Comparison of ENCODE assay signal across 9 mouse cellular contexts in genomic region chr2:25186575-25186930, GRCm38 (mm10). TPM values are rescaled to one million over a fixed set of nuclear protein-coding genes. Genes with fewer than 3 reads are reported as not detected.
DNase-seq lines count a peak whose midpoint lies in the region; ATAC-seq and TF ChIP-seq lines count a peak whose summit lies in the region.
"Had no signal": no experiment of that assay in that cellular context is flagged by ENCODE, and none has a peak within 500 bp of the region (broad histone marks: within the 10 kb centered on the region; RNA-seq: fewer than 3 reads in every experiment).

No protein-coding gene starts in this region.

- TF ChIP-seq CTCF in cerebellum, adult 2 months (IDR thresholded peaks at IDR 0.05; ENCODE audit: borderline replicate concordance, insufficient read depth, low read depth, low read length) = no peak

- peak overlapping the region; percentile 90 for H3K4me2 ChIP-seq in heart, embryonic 13.5 days
- peak overlapping the region; percentile 89 for H3K4me2 ChIP-seq in embryonic facial prominence, embryonic 11.5 days (ENCODE audit: low read depth, low read length)
- peak overlapping the region; percentile 83 for H3K4me2 ChIP-seq in hindbrain, embryonic 16.5 days (ENCODE audit: low read length)
- H3K4me2 ChIP-seq in midbrain, embryonic 13.5 days (replicated peaks) = peak overlapping the region; percentile 65

- H3K9me3 ChIP-seq in heart, embryonic 13.5 days = no peaks in the 10 kb centered on the region
- no peaks in the 10 kb centered on the region for H3K9me3 ChIP-seq in embryonic facial prominence, embryonic 11.5 days (replicated peaks; ENCODE audit: control insufficient read depth, low read length)
- H3K9me3 ChIP-seq in hindbrain, embryonic 16.5 days (ENCODE audit: control insufficient read depth, low read length) = no peaks in the 10 kb centered on the region
- H3K9me3 ChIP-seq in midbrain, embryonic 13.5 days = no peaks in the 10 kb centered on the region

- WGBS in heart, embryonic 13.5 days = 29% methylated on average over 5 of the region's 5 CpGs
- WGBS in embryonic facial prominence, embryonic 11.5 days = 28% methylated on average over 5 of the region's 5 CpGs
- WGBS in hindbrain, embryonic 16.5 days = 28% methylated on average over 5 of the region's 5 CpGs
- WGBS in midbrain, embryonic 13.5 days = 31% methylated on average over 5 of the region's 5 CpGs
- WGBS in cerebellum, adult 2 months = 56% methylated on average over 5 of the region's 5 CpGs

- H3K4me3 ChIP-seq in heart, embryonic 13.5 days = peak overlapping the region; percentile 59
- H3K4me3 ChIP-seq in embryonic facial prominence, embryonic 11.5 days (ENCODE audit: low read depth, low read length) = peak overlapping the region; percentile 43; the same call in 1 of the 2 replicates
- no peak overlapping the region for H3K4me3 ChIP-seq in hindbrain, embryonic 16.5 days (ENCODE audit: low read length)
- H3K4me3 ChIP-seq in midbrain, embryonic 13.5 days (replicated peaks) = peak overlapping the region; percentile 49
- no peak overlapping the region for H3K4me3 ChIP-seq in cerebellum, adult 2 months (replicated peaks; ENCODE audit: insufficient read depth, low read depth, low read length)

- no peak for DNase-seq in heart, adult 9 months (ENCODE audit: low spot score in 2 of 2)
- DNase-seq in embryonic facial prominence, embryonic 11.5 days (ENCODE audit: low spot score) = no peak
- DNase-seq in embryo, embryonic 10 days (ENCODE audit: low spot score) = no peak
- DNase-seq in thymus, postnatal 10 days (ENCODE audit: low spot score in 2 of 2) = no peak
- no peak for DNase-seq in cerebellum, adult 2 months
- DNase-seq: adrenal gland, adult 8-10 months had no signal

- H3K27me3 ChIP-seq in heart, embryonic 13.5 days (replicated peaks) = peaks cover 45% of the 10 kb centered on the region
- H3K27me3 ChIP-seq in embryonic facial prominence, embryonic 11.5 days (ENCODE audit: control insufficient read depth, insufficient read depth, low read length) = peaks cover 27% of the 10 kb centered on the region
- H3K27me3 ChIP-seq in hindbrain, embryonic 16.5 days (replicated peaks; ENCODE audit: control insufficient read depth, insufficient read depth, low read length) = no peaks in the 10 kb centered on the region
- H3K27me3 ChIP-seq in midbrain, embryonic 13.5 days = no peaks in the 10 kb centered on the region
- no peaks in the 10 kb centered on the region; the same call in 1 of the 2 replicates for H3K27me3 ChIP-seq in cerebellum, adult 2 months (ENCODE audit: control insufficient read depth, insufficient read depth, low read length)

- peak overlapping the region; percentile 77 for H3K9ac ChIP-seq in heart, embryonic 13.5 days
- no peak overlapping the region; the same call in 1 of the 2 replicates for H3K9ac ChIP-seq in embryonic facial prominence, embryonic 11.5 days (replicated peaks; ENCODE audit: low read length)
- no peak overlapping the region; the same call in 1 of the 2 replicates for H3K9ac ChIP-seq in hindbrain, embryonic 16.5 days (ENCODE audit: low read depth, low read length)
- H3K9ac ChIP-seq in midbrain, embryonic 13.5 days (replicated peaks) = peak overlapping the region; percentile 74; the same call in 1 of the 2 replicates

- H3K4me1 ChIP-seq in heart, embryonic 13.5 days = peaks cover 31% of the 10 kb centered on the region
- H3K4me1 ChIP-seq in embryonic facial prominence, embryonic 11.5 days (ENCODE audit: control insufficient read depth, insufficient read depth, low read length) = peaks cover 5% of the 10 kb centered on the region; the same call in 1 of the 2 replicates
- H3K4me1 ChIP-seq in hindbrain, embryonic 16.5 days (ENCODE audit: control insufficient read depth, insufficient read depth, low read depth, low read length) = peaks cover 17% of the 10 kb centered on the region
- H3K4me1 ChIP-seq in midbrain, embryonic 13.5 days (replicated peaks) = peaks cover 53% of the 10 kb centered on the region
- H3K4me1 ChIP-seq in cerebellum, adult 2 months (ENCODE audit: control insufficient read depth, insufficient read depth, low read length) = no peaks in the 10 kb centered on the region

- no peak for ATAC-seq in heart, embryonic 13.5 days (ENCODE audit: extremely low read depth, insufficient number of reproducible peaks, low FRiP score, low TSS enrichment)
- no peak for ATAC-seq in embryonic facial prominence, embryonic 11.5 days (replicated peaks; ENCODE audit: insufficient number of reproducible peaks, low FRiP score, low TSS enrichment, low read depth)
- no peak for ATAC-seq in hindbrain, embryonic 16.5 days
- peak; percentile 19; the same call in 1 of the 2 replicates for ATAC-seq in midbrain, embryonic 13.5 days

- H3K36me3 ChIP-seq in heart, embryonic 13.5 days = no peaks in the 10 kb centered on the region
- no peaks in the 10 kb centered on the region; the same call in 1 of the 2 replicates for H3K36me3 ChIP-seq in embryonic facial prominence, embryonic 11.5 days (replicated peaks; ENCODE audit: control insufficient read depth, insufficient read depth, low read depth, low read length)
- no peaks in the 10 kb centered on the region for H3K36me3 ChIP-seq in hindbrain, embryonic 16.5 days (ENCODE audit: control insufficient read depth, insufficient read depth, low read length)
- H3K36me3 ChIP-seq in midbrain, embryonic 13.5 days = no peaks in the 10 kb centered on the region

- H3K27ac ChIP-seq in heart, embryonic 13.5 days (replicated peaks) = no peak overlapping the region
- H3K27ac ChIP-seq in embryonic facial prominence, embryonic 11.5 days (replicated peaks; ENCODE audit: low read depth, low read length) = peak overlapping the region; percentile 85; the same call in 1 of the 2 replicates
- no peak overlapping the region; the same call in 1 of the 2 replicates for H3K27ac ChIP-seq in hindbrain, embryonic 16.5 days (ENCODE audit: low read depth, low read length)
- peak overlapping the region; percentile 97 for H3K27ac ChIP-seq in midbrain, embryonic 13.5 days
- H3K27ac ChIP-seq in cerebellum, adult 2 months (ENCODE audit: insufficient read depth, low read length) = no peak overlapping the region

- TF ChIP-seq POLR2A in cerebellum, adult 2 months (IDR thresholded peaks at IDR 0.05; ENCODE audit: borderline replicate concordance, insufficient read depth, low read length) = no peak

RNA-seq across cellular contexts. Expression of gene Nrarp, which starts 6.0 kb away (rescaled TPM):
- 7.7 and 8.2 TPM in 2 replicates for polyA plus RNA-seq in heart, embryonic 13.5 days (2015; fragmentation: Nextera tagmentation; extraction: Ambion mirVana)
- 16.8 and 17.0 TPM in 2 replicates for polyA plus RNA-seq in embryonic facial prominence, embryonic 11.5 days (2014; fragmentation: Nextera tagmentation; extraction: Ambion mirVana)
- 13.6 and 16.3 TPM in 2 replicates for polyA plus RNA-seq in hindbrain, embryonic 16.5 days (2015; fragmentation: Nextera tagmentation; extraction: Ambion mirVana)
- polyA plus RNA-seq in midbrain, embryonic 13.5 days (2015; fragmentation: Nextera tagmentation; extraction: Ambion mirVana) = 26.8 and 33.9 TPM in 2 replicates
- 7.7 and 9.4 TPM in 2 replicates for polyA plus RNA-seq in cerebellum, adult 2 months (2012; rRNA removed)

RNA-seq across cellular contexts. Expression of gene Tor4a, which starts 10.1 kb away (rescaled TPM):
- polyA plus RNA-seq in heart, embryonic 13.5 days (2015; fragmentation: Nextera tagmentation; extraction: Ambion mirVana) = 6.4 and 6.9 TPM in 2 replicates
- 1.9 and 2.6 TPM in 2 replicates for polyA plus RNA-seq in embryonic facial prominence, embryonic 11.5 days (2014; fragmentation: Nextera tagmentation; extraction: Ambion mirVana)
- polyA plus RNA-seq in hindbrain, embryonic 16.5 days (2015; fragmentation: Nextera tagmentation; extraction: Ambion mirVana) = 2.1 and 2.3 TPM in 2 replicates
- 1.1 and 1.2 TPM in 2 replicates for polyA plus RNA-seq in midbrain, embryonic 13.5 days (2015; fragmentation: Nextera tagmentation; extraction: Ambion mirVana)
- polyA plus RNA-seq in cerebellum, adult 2 months (2012; rRNA removed) = 3.6 and 4.2 TPM in 2 replicates

RNA-seq across cellular contexts. Expression of gene Nelfb, which starts 24.7 kb away (rescaled TPM):
- 68.8 and 72.8 TPM in 2 replicates for polyA plus RNA-seq in heart, embryonic 13.5 days (2015; fragmentation: Nextera tagmentation; extraction: Ambion mirVana)
- polyA plus RNA-seq in embryonic facial prominence, embryonic 11.5 days (2014; fragmentation: Nextera tagmentation; extraction: Ambion mirVana) = 90.5 and 92.2 TPM in 2 replicates
- polyA plus RNA-seq in hindbrain, embryonic 16.5 days (2015; fragmentation: Nextera tagmentation; extraction: Ambion mirVana) = 105 and 112 TPM in 2 replicates
- polyA plus RNA-seq in midbrain, embryonic 13.5 days (2015; fragmentation: Nextera tagmentation; extraction: Ambion mirVana) = 113 and 117 TPM in 2 replicates
- 69.4 and 84.5 TPM in 2 replicates for polyA plus RNA-seq in cerebellum, adult 2 months (2012; rRNA removed)

RNA-seq across cellular contexts. Expression of gene Stpg3, which starts 27.9 kb away (rescaled TPM):
- not detected in 2 replicates for polyA plus RNA-seq in heart, embryonic 13.5 days (2015; fragmentation: Nextera tagmentation; extraction: Ambion mirVana)
- polyA plus RNA-seq in embryonic facial prominence, embryonic 11.5 days (2014; fragmentation: Nextera tagmentation; extraction: Ambion mirVana) = not detected in 2 replicates
- not detected in 2 replicates for polyA plus RNA-seq in hindbrain, embryonic 16.5 days (2015; fragmentation: Nextera tagmentation; extraction: Ambion mirVana)
- polyA plus RNA-seq in midbrain, embryonic 13.5 days (2015; fragmentation: Nextera tagmentation; extraction: Ambion mirVana) = not detected in 2 replicates
- not detected in 2 replicates for polyA plus RNA-seq in cerebellum, adult 2 months (2012; rRNA removed)

RNA-seq across cellular contexts. Expression of gene Fam166a, which starts 32.0 kb away (rescaled TPM):
- not detected in 2 replicates for polyA plus RNA-seq in heart, embryonic 13.5 days (2015; fragmentation: Nextera tagmentation; extraction: Ambion mirVana)
- 1.4 TPM in 1 of 2 replicates, not detected in the other for polyA plus RNA-seq in embryonic facial prominence, embryonic 11.5 days (2014; fragmentation: Nextera tagmentation; extraction: Ambion mirVana)
- polyA plus RNA-seq in hindbrain, embryonic 16.5 days (2015; fragmentation: Nextera tagmentation; extraction: Ambion mirVana) = 0.39 and 1.0 TPM in 2 replicates
- 0.89 TPM in 1 of 2 replicates, not detected in the other for polyA plus RNA-seq in midbrain, embryonic 13.5 days (2015; fragmentation: Nextera tagmentation; extraction: Ambion mirVana)
- 0.10 and 0.11 TPM in 2 replicates for polyA plus RNA-seq in cerebellum, adult 2 months (2012; rRNA removed)

Comparison
In these comparisons a context has a peak if more than half of its experiments do, and no peak if none do; other contexts are left out.
1. H3K27ac ChIP-seq: peak in embryonic facial prominence, embryonic 11.5 days (single experiment) and midbrain, embryonic 13.5 days (single experiment); none in heart, embryonic 13.5 days (single experiment), hindbrain, embryonic 16.5 days (single experiment) and cerebellum, adult 2 months (single experiment).
2. H3K4me3 ChIP-seq: peak in heart, embryonic 13.5 days (single experiment), embryonic facial prominence, embryonic 11.5 days (single experiment) and midbrain, embryonic 13.5 days (single experiment); none in hindbrain, embryonic 16.5 days (single experiment) and cerebellum, adult 2 months (single experiment).
3. H3K9ac ChIP-seq: peak in heart, embryonic 13.5 days (single experiment) and midbrain, embryonic 13.5 days (single experiment); none in embryonic facial prominence, embryonic 11.5 days (single experiment) and hindbrain, embryonic 16.5 days (single experiment).
4. Peak in every context shown above with its lines, with median percentiles within 50 percentile points of each other: H3K4me2 ChIP-seq.